Mouse (Mus musculus) urinary bladder, postnatal 36 days (tissue): ENCODE measurements at regions not wholly inside any gene's neighbourhood (a gene's known extent, or its start where the extent isn't known, plus 50 kb on each side); places are given as distances from the start of the nearest gene placed in this dataset.

Source experiments
- DNase-seq, 2 experiments: peaks; one replicate each; pipeline ENCODE4 v3.0.0; 2022; ENCODE audit warnings: low spot score in 2 of 2, mixed read lengths in 1 of 2

DNA sequence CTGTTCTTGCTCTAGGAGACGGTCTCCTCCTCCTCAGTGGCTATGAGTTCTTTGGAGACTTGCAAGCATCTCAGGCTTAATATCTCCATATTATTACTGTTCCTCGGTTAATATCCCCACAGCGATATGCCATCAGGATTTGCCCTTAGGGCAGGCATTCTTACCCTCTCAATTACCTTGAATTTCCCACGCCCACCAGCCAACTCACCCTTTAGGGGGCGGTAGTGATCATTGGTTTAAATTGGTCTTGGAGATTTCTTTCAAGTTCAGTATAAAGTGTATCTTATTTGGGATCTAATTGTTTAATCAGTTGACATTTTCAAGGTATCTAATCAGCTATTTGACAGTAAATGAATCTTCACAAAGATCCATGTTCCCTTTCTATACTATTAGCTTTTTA lies 162.5 kb downstream of the Emp1 start:
- no peak for DNase-seq

DNA sequence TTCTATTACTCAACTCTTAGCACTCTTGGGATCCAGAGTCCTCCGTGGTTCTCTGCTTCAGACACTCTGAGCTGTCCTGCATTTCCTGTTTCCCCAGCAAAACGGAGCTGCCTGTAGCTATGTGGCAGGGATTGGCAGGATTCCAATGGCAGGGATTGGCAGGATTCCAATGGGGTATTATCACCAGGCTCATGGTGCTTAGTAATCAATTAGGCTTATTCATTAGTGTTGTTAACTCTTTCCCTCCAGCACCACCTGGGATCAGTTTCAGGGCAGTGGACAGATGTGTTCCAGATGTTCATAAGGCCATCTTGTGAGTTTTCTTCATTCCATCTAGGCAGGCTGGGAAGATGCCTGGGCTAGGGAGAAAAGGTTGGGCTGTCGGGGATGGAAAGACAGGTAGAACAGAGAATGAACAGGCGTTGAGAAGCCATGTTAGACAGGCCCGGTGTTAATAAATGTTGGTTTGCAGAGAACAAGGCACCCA lies 163.5 kb downstream of the Emp1 start:
- no peak for DNase-seq

DNA sequence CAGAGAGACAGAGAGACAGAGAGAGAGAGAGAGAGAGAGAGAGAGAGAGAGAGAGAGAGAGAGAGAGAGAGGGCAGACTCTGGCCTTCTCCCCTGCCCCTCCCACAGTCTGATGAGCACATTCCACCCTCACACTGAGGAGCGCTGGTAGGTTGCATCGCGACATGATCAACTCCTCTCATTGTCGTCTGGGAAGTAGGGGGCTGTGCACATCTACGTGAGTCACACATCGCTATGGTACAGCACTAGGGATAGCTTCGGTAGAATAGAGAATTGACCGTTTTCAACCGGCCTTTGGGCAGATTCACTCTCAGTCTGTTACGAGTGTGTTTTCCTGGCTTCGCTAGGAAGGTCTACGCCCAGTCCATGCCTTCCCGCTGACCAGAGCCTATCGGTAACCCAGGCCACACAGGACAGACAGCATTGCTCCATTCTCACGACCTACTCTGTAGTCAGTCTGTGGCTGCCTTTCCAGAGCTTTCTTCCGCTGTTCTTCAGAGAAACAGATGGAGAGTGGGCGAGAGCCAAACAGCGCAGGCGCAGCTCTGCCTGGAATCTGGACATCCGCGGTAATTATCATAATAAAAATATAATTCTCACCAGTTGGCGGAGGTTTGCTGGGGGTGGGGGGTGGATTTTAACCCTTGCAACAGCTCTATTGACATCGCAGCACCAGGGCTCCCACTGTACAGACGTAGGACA lies 164.3 kb downstream of the Emp1 start:
- DNase-seq = no peak

DNA sequence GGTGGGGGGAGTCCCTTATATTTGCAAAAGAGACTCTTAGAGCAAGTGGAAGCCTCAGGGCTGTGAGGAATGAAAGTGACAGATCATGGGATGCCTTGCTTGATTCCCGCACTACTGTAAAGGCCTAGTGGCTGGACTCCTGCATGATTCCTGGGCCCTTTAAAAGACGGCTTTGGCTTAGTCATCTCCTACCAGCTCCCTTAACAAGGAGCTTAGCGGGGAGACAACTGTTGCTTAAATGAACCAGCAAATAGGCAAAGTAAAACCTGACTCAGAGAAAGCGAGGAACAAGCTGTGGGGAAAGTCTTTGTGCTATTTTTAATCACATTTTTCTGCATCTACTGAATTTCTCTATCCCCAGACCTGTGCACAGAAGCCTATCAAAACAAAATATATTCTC lies 165.5 kb downstream of the Emp1 start:
- DNase-seq = no peak

DNA sequence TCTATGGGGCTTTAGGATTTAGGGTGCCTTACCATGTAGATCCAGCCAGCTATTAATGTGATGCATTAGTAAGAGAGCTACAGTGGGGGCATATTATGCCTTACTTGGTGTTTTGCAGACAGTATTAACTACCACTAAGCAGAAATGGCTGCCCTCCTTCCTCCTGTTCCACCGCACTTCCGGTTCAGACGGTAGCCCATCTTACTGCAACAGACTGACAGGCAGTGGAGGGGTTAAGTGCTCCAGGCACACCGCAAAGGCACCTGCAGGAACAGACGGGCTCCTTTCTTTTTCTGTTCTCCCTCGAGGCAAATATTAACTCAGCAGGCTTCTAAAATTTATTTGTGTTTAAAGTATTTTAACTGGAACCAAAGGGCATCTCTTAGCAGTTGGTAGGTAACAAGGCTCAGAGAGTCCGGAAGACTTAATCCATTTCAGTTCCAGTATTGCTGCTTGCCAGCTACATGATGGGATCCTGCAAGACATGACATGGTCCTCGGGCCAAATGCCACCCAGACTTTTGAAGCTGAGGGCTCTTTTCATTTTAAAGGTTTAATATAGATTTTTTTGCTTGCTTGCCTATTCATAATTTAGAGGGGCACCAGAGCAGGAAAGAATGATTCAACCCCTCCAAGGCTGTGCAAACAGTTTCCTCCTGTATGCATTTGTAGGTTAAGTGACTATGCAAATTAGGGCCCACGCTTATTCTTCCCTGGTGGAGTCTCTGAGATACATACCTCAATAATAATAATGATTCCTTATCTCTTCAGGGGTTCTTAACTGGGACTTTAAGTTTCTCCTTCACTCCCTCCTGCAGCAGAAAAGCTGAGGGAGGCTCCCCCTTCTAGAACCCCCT lies 177.7 kb downstream of the Emp1 start:
- peak in 1 of 2 experiments; percentile 11 for DNase-seq

DNA sequence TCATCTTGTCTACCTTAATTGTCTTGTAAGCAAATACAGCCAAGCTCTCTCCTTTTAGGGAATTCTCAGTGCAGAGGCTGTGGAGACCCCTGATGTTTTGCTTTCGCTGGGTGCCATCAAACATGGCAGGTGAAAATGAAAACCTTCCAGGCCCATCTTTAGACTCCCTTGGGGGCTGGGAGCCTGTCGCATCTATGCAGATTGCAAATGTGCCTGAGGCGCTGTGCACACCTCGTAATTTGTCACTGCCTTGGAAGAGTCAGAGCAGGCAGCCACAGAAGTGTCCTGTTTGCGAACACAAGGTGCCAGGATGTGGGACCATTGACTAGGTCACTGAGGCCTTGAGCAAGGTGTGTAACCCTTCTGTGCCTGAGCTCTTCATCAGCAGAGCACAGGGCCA lies 179.2 kb downstream of the Emp1 start:
- DNase-seq = no peak

DNA sequence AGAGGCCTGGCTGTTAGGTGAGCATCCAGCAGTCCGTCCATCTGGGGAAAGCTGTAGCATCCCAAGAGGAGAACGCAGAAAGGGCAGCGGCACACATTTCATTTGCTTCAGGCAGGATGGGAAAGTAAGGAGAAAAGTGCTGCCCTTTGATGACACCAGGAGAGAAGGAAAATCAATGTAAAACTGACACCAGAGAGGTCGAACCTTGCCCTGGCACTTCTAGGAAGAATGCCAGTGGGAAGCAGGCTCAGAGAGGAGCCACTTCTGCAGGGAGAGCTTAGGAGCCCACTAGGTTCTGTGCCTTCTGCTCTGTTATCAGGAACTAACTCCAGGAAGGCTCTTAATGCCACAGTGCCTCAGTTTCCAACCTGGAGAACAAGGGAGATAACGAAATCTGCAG lies 180.0 kb downstream of the Emp1 start:
- no peak for DNase-seq

DNA sequence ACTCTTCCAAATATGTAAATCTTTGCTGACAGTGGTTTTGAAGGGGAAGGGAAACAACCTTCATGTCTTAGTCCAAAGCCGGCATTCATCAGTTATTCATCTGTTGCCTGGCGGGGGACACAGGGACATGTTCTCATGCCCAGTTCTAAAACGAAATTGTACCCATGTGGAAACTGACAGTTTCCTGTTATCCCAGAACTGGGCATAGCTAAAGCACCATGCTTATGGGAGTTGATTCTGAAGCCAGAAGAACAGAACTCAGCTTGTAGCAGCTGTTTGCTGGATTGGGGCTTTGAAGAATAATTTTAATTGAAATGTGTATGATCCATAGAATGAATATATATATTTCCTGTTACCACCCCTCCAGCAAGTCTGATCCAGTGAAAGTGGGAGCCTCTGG lies 181.0 kb downstream of the Emp1 start:
- no peak for DNase-seq

DNA sequence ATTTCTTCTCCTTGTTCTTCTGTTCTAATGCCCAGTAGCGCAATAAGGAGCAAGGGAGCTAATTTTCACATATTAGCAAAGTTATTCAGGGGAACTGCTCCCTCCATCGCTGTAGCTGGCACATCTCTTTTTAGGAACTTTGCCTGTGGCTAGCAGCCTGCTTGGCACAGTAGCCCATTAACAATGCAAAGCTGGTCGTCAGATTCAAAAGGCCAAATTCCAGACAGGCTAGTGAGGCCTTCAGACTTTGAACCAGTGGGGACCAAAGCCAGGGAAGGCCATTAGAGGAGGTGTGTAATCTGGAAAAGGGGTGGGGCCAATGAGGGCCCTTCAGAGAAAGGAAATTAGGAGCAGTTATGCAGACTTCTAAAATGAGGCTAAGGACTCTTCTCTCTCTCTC lies 181.5 kb downstream of the Emp1 start:
- DNase-seq = no peak

DNA sequence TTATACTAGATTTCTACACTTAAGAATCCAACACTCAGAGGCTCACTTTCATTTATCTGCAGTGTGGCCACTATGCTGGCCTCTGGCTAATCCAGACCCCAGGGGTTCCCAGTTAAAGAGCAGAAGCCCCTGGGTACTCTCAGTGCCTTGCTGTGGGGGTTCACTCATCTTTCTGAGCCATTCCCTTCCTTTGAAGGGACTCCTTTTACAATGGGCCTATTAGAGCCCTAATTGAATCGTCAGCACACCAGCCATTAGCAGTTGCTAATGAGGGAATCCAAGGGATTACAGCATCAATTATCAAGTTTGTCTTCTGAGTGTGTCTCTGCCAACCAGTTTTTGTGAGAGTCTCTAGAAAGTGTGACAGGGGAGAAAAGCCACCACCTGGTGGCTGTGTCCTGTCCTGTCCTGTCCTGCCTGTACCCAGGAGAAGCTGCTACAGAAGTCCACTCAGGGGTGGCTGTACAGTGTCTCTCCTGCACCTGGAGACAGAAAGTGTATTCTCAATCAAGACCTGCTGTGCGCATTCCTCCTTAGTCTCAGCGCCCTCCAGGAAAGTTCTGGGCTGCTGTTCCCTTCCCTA lies 188.1 kb downstream of the Emp1 start:
- DNase-seq = no peak

DNA sequence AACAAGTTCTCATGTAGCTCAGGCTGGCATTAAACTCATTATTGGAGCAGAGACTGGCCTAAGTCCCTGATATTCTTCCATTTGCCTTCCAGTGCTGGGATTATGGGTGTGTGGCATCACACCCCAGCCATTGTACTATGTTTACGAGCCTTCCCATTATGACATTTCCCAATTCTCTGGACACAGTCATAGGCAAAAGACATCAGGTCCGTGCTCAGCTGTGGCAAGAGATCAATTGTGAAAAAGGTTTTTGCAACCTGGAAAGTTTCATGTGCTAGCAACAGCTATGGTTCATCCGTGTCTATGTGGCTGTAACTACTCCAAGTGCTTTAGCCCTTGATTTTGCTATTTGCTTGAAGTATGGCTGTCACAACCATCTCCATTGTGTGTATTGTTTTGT lies 190.1 kb downstream of the Emp1 start:
- no peak for DNase-seq

DNA sequence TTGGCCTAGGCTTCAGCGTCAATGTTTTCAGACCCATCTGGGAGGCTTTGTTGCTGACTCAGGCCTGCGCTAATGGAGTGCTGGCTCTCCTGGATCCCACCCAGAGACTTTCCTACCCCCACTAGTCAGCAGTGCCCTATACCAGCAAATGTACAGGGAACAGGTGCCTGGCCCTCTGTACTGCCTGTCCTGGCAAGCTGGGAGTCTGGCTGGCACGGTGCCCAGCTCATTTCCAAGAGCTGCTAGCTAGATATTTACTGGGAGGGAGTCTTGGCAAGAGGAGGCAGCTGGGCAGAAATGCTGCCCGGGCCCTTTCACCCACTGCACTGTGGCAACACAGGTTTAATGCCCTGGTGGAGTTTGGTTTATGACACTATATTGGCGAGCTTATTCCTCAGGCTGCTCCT lies 197.2 kb downstream of the Emp1 start:
- peak; percentile 80 to 94 for DNase-seq

DNA sequence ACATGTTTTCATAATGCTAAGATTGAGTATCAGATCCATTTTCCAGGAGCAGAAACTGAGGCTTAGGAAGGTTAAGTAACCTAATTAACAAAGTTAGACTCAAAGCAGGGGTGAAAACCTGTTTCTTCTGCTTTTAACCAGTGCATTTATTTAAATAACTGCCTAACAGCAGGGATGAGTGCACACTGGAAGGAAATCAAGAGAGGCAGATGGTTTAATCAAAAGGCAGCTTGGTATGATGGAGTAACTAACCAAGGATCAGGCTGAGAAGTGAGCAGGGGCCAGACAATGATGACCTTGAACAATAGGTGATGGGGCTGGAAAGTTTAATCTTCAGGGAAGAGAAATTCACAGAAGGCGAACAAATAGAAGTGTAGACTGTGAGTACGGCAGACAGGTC lies 199.9 kb downstream of the Emp1 start:
- DNase-seq = no peak

DNA sequence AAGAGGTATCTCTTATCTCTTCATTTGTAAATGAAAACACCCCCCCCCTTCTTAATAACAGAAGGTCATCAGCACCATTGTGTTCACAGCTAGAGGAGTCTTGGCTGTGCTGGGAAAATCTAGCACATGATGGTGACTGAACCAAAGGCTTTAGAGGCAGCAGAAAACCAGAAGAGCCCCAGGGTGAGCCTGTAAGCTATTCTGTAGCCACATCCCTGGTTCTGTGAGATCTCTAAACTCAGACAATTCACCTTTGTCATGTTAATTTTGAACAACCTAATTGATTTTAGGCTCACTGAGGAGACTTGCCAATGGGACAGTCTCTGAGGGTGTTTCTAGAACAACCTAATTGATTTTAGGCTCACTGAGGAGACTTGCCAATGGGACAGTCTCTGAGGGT lies 201.4 kb downstream of the Emp1 start:
- DNase-seq = no peak

DNA sequence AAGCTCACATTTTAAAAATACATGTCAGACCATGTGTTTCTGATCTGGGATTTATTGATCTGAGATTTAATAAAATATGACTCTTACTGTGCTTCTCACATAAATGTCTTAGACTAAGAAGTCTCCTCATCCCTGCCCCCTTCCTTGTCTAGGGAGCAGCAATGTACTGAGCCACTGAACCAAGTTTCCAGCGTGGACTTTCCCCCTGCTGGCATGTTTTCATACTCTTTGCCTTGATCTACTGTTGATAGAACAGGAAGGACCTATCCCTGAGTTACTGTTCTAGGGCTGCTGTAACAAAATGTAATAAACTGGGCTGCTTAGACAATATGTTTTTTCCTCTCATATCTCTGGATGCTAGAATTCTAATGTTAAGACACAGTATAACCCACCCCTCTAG lies 206.7 kb downstream of the Emp1 start:
- DNase-seq = no peak

DNA sequence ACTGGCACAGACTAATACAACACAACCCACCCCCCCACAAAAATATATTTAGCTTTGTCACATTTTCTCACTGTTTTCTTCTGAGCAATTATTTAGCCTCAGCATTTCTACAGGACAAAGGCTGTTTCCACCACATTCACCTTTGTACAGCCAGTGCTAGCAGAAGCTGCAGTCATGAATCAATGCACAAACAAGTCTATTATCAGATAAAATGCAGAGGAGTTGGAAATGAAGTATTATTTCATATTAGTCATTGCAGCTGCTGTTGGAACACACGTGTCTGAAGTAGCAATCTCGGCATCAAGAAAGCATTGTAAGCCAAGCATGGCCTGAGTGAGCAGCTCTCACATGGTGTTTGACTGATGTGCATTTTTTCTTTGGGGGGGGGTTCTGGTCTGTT lies 212.9 kb downstream of the Emp1 start:
- DNase-seq = no peak

DNA sequence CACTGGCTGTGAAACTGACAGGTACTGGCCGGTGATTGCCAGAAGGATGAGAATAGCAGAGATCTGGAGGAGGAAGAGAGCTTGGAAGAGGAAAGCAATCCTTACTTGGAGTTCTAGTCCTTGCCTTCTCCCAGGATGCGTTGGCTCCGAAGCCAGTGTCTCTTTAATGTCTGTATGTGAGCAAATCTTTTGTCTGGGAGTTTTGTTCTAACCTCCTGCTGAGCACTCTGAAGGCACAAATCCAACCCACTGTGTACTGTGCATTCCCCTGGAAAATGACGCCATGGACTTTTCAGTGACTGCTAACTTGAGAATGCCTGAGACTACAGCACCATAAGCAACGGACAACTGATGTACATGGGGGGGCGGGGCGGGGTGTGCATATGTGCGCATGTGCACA lies 216.4 kb downstream of the Emp1 start:
- DNase-seq = no peak

DNA sequence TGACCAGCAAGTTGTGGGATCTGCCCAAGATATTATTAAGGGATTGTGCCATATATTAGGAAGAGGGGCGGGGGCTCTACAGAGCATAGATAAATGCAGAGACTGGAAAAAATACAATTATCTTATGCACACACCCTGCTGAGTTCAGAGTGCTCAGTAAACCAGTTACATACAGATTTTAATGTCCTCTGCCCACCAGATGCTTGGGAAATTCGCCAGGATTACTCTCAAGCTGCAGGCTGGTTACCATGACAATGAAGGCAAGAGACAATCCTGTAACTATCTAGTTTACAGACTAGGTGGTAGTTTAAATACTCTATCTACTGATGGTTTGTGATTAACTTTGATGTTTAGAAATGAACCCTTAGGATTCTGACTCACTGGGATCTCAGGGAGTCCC lies 220.2 kb downstream of the Emp1 start:
- DNase-seq = no peak

DNA sequence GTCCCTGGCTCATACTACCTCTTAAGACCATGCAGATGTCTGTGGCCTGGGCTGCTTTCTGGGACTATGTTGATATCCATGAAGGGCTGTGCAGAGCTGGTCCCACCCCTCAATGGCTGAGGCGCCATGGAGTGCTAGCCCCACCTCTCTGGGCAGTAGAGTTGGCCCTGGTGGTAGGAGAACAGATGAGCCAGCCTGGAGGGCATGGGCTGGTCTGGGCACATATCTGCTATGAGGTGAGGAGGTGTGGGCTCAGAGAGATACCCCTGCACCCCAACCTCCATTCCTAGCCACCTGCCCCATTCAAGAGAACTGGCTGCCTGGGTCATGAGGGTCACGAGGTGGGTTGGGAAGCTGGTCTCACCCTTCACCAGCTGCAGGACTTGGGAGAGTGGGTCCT lies 222.4 kb downstream of the Emp1 start:
- no peak for DNase-seq

DNA sequence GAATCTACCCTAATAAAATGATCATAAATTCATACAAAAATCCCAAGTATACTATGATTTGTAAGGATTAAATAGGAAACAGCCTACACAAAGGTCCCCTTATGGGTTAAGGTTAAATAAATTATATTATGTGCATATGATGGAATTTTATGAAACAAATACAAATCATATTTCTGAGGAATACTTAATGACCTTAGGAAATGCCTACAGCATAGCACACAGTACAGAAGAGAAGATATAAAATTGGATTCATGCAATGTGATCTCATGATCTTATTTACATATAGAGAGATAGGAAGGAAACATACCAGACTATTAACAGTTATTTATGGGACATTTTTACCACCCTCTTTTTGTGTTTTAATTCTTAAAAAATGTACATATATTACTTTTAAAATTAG lies 227.7 kb downstream of the Emp1 start:
- no peak for DNase-seq

DNA sequence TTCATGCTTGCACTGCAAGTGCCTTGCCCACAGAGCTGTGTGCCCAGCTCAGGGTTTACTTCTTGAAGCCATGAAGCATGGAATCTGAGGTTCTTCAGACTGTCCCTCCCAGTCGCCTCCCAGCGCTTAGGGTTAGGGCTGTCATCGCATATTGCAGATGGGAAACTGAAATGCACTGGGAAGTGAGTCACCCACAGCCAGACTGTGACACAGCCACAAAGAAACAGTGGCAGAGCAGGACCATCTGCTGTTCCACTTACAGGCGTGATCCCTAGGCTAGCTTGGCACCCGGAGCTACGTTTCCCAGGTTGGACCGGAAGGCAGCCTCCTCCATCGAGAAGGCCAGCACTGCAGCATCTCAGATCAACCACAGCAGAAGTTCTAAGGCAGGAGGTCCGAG lies 228.7 kb downstream of the Emp1 start:
- no peak for DNase-seq

DNA sequence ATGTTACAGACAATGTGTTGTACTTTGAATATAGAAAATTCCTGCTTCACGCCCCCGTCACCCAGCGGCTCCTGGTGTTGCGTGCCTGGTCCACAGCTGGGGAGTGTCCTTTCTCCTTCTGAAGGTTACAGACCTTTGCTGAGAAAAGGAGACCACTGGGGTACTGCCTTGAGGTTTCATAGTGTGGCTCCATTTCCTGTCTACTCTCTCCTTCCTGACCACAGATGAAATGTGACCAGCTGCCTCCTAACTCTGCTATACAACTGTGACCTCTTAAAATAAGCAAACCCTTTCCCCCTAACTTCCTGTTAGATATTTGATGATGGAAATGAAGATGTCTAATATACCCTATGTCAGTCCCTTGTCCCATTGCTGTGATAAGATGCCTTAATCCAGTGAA lies 234.0 kb downstream of the Emp1 start:
- no peak for DNase-seq

DNA sequence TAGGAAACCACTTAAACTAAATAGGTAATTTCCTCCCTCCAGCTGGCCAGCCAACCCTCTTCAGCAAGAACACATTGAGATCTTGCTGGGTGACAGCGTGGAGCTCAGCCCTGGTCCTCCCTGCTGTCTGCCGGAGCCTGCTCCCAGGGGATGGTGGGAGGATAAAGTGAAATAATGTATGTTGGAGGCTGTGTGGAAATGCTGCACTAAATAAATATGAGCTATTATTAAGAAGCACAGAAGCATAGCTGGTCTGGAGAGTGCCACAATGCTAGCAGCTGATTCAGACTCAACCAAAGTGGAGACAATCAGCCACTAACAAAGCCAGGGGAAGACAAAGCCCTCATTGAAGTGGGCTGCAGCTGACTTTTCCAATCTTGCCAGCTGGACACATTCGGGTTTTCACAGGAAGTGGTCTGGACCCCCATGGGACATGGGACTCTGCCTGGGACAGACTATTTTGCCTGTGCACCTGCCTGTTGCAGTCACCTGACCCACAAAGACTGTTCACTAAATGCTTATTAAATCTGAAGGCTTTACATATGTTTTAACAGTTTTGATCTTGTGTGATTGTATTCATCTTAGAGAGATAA lies 248.3 kb downstream of the Emp1 start:
- DNase-seq = no peak
